Mouse (Mus musculus): ENCODE measurements around the gene Ctrb1.

DNA sequence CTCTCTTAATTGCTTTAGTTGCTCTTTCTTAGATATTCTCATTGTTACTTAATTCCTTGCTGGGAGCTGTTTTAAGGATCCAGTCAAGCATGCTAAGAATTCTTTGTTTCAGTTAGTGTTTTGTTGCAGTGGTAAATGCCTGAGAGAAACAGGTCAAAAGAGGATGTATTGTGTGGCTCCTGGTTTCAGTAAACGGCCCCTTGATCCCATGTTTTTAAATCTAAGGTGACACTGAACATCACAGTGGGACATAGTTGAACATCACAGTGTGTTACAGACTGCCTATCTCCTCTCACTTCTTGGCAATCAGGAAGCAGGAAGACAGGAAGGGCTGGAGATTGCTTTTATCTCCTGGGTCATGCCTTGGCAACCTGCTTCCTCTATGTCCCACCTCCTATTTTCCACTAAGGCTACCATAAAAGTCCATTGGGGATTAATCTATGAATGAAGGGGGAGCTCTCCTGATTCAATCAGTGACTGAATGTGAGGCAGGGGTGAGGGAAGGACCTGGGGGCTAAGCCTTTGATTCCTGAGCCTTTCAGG lies 33.4 kb downstream of the Ctrb1 start:
- TF ChIP-seq CTCF (IDR thresholded peaks at IDR 0.05; ENCODE audit: borderline replicate concordance, control insufficient read depth, extremely low read depth, insufficient read depth, low read length, poor library complexity) (no peak), POLR2A (IDR thresholded peaks at IDR 0.05; ENCODE audit: control insufficient read depth, extremely low read depth, insufficient read depth, low read length, poor library complexity) (no peak)
